9 mouse cellular contexts compared by ENCODE assay signal in genomic region chr12:80567375-80567774, GRCm38 (mm10). TPM values are rescaled to one million over a fixed set of nuclear protein-coding genes. Genes with fewer than 3 reads are reported as not detected.
DNase-seq lines count a peak whose midpoint lies in the region; ATAC-seq and TF ChIP-seq lines count a peak whose summit lies in the region.
"Had no signal": no experiment of that assay in that cellular context is flagged by ENCODE, and none has a peak within 500 bp of the region (broad histone marks: within the 10 kb centered on the region; RNA-seq: fewer than 3 reads in every experiment).

No protein-coding gene starts in this region.

- H3K36me3 ChIP-seq in hindbrain, embryonic 13.5 days: no peaks in the 10 kb centered on the region
- H3K36me3 ChIP-seq in liver, embryonic 11.5 days (ENCODE audit: control insufficient read depth, insufficient read depth, low read length): no peaks in the 10 kb centered on the region

- peaks cover 52% of the 10 kb centered on the region for H3K4me1 ChIP-seq in hindbrain, embryonic 13.5 days (replicated peaks)
- no peaks in the 10 kb centered on the region for H3K4me1 ChIP-seq in liver, embryonic 11.5 days (replicated peaks; ENCODE audit: control insufficient read depth, insufficient read depth, low read length)

- no peak overlapping the region for H3K4me2 ChIP-seq in hindbrain, embryonic 13.5 days
- no peak overlapping the region for H3K4me2 ChIP-seq in liver, embryonic 11.5 days

- TF ChIP-seq CTCF in gastrocnemius, adult 2 months (IDR thresholded peaks at IDR 0.05): no peak

- no peak overlapping the region for H3K4me3 ChIP-seq in gastrocnemius, adult 2 months
- H3K4me3 ChIP-seq in hindbrain, embryonic 13.5 days: no peak overlapping the region
- H3K4me3 ChIP-seq in liver, embryonic 11.5 days (ENCODE audit: low read depth, low read length): no peak overlapping the region
- H3K4me3 ChIP-seq: megakaryocyte, embryonic 14.5 days had no signal

- no peaks in the 10 kb centered on the region for H3K9me3 ChIP-seq in hindbrain, embryonic 13.5 days
- H3K9me3 ChIP-seq in liver, embryonic 11.5 days (ENCODE audit: control insufficient read depth, low read length): no peaks in the 10 kb centered on the region

- peak overlapping the region; percentile 59 for H3K27ac ChIP-seq in gastrocnemius, adult 2 months
- peak overlapping the region; percentile 56 for H3K27ac ChIP-seq in hindbrain, embryonic 13.5 days
- no peak overlapping the region for H3K27ac ChIP-seq in liver, embryonic 11.5 days (ENCODE audit: low read depth, low read length)

- DNase-seq in gastrocnemius, adult 2 months: no peak
- DNase-seq in gastrocnemius, postnatal 14 days: no peak
- DNase-seq in cerebellum, adult 9-10 months: peak; percentile 22
- DNase-seq in lung, postnatal 36 days: peak; percentile 4
- no peak for DNase-seq in adrenal gland, postnatal 4 days (ENCODE audit: low spot score in 2 of 2)
- no peak for DNase-seq in liver, embryonic 11.5 days (ENCODE audit: low spot score)
- DNase-seq in spleen, postnatal 36 days (ENCODE audit: low spot score in 2 of 2): no peak

- no peaks in the 10 kb centered on the region for H3K27me3 ChIP-seq in hindbrain, embryonic 13.5 days
- H3K27me3 ChIP-seq in liver, embryonic 11.5 days (replicated peaks; ENCODE audit: control insufficient read depth, insufficient read depth, low read length): no peaks in the 10 kb centered on the region

- WGBS in hindbrain, embryonic 13.5 days: 22% methylated on average over 3 of the region's 3 CpGs
- WGBS in liver, embryonic 11.5 days: 49% methylated on average over 3 of the region's 3 CpGs

- H3K9ac ChIP-seq in hindbrain, embryonic 13.5 days: no peak overlapping the region
- H3K9ac ChIP-seq in liver, embryonic 11.5 days (ENCODE audit: low read depth, low read length): no peak overlapping the region

- intact Hi-C loops in gastrocnemius, adult 2 months (cut with DNase I): no loop called here
- intact Hi-C loops in gastrocnemius, postnatal 14 days (cut with DNase I; ENCODE audit: low total_unique reads): no loop called here

- ATAC-seq in hindbrain, embryonic 13.5 days (ENCODE audit: low FRiP score): peak; percentile 60
- ATAC-seq in liver, embryonic 11.5 days (replicated peaks; ENCODE audit: low FRiP score): no peak

RNA-seq across cellular contexts. Expression of gene Galnt16, which starts 49.3 kb away (rescaled TPM):
- total RNA-seq in gastrocnemius, adult 2 months (2021): 1 to 10 TPM; 2.4 to 3.8 TPM
- 10 to 100 TPM in 1 of 2 experiments, 1 to 10 TPM in 1; 8.9 to 11.1 TPM for total RNA-seq in gastrocnemius, postnatal 14 days (2021)
- polyA plus RNA-seq in hindbrain, embryonic 13.5 days (2015; fragmentation: Nextera tagmentation; extraction: Ambion mirVana): 29.1 and 30.7 TPM in 2 replicates
- 10 to 100 TPM; 22.4 to 23.1 TPM for total RNA-seq in adrenal gland, postnatal 4 days (2021)
- 0.92 TPM in 2 replicates for polyA plus RNA-seq in liver, embryonic 11.5 days (2014; fragmentation: Nextera tagmentation; extraction: Ambion mirVana)

Comparison
In these comparisons a context has a peak if more than half of its experiments do, and no peak if none do; other contexts are left out.
1. DNase-seq: peak in cerebellum, adult 9-10 months (single experiment) and lung, postnatal 36 days (single experiment); none in gastrocnemius, adult 2 months (single experiment), gastrocnemius, postnatal 14 days (single experiment), adrenal gland, postnatal 4 days (0 of 2), liver, embryonic 11.5 days (single experiment) and spleen, postnatal 36 days (0 of 2).